Mouse (Mus musculus) brain, embryonic 14.5 days (tissue): ENCODE measurements around the gene Bri3.

Source experiments
- CTCF ChIP-seq: fragments of 200-500 bp; IDR thresholded peaks from 2 replicates; pipeline ENCODE4 v1.5.1; 2012; ENCODE audit warnings: inconsistent platforms, mild to moderate bottlenecking, moderate library complexity, borderline replicate concordance; ENCODE audit not compliant: insufficient read depth, insufficient read length; ENCODE audit errors: extremely low read depth
- POLR2A ChIP-seq: fragments of 200-500 bp; IDR thresholded peaks from 2 replicates; pipeline ENCODE4 v1.6.1; 2012; ENCODE audit warnings: mild to moderate bottlenecking, inconsistent platforms, borderline replicate concordance; ENCODE audit not compliant: poor library complexity, insufficient read depth, insufficient read length, severe bottlenecking; ENCODE audit errors: extremely low read depth

GRCm38 (mm10) chr5:144254811-144255631, 10.8 kb downstream of the Bri3 start:
- no peak for TF ChIP-seq CTCF
- peak; percentile 79 for TF ChIP-seq POLR2A
